In genomic region chr7:118437101-118437802, GRCm38 (mm10) we compare ENCODE assay signal across 7 mouse cellular contexts. TPM values are rescaled to one million over a fixed set of nuclear protein-coding genes. Genes with fewer than 3 reads are reported as not detected.
A peak's percentile ranks its signal among the peaks of the same experiment; 100 is the strongest.
DNase-seq lines count a peak whose midpoint lies in the region; ATAC-seq and TF ChIP-seq lines count a peak whose summit lies in the region.

No protein-coding gene starts in this region.

- H3K9me3 ChIP-seq in ES-Bruce4 (replicated peaks; ENCODE audit: control insufficient read depth, insufficient read depth, low read length, poor library complexity, severe bottlenecking): no peaks in the 10 kb centered on the region

- H3K27me3 ChIP-seq in ES-Bruce4 (ENCODE audit: control insufficient read depth, insufficient read depth, low read length, poor library complexity, severe bottlenecking): no peaks in the 10 kb centered on the region
- H3K27me3 ChIP-seq in Patski: no peaks in the 10 kb centered on the region

- TF ChIP-seq CTCF in ES-Bruce4 (IDR thresholded peaks at IDR 0.05; ENCODE audit: low read depth, low read length) (peak; percentile 79), Patski (IDR thresholded peaks at IDR 0.05) (peak; percentile 89)

- in situ Hi-C loops in Patski (cut with MboI; ENCODE audit: low pct_unique_long_range_greater_than_20kb): no loop called here

- no peak overlapping the region for H3K4me3 ChIP-seq in ES-Bruce4 (ENCODE audit: low read depth, low read length)

- H3K4me1 ChIP-seq in ES-Bruce4 (ENCODE audit: control insufficient read depth, insufficient read depth, low read length): no peaks in the 10 kb centered on the region

- CTCF ChIA-PET in Patski (lab: Charles Lee): interaction anchor here (0.7 to 2.5 kb wide), 17 partner anchors 9 to 133 kb away, joined by 3 to 8 read pairs (median 4); partner anchors contain the start of gene Syt17

- TF ChIP-seq POLR2A in ES-Bruce4 (IDR thresholded peaks at IDR 0.05; ENCODE audit: insufficient read depth, low read length): no peak

- TF ChIP-seq EP300 in ES-Bruce4 (IDR thresholded peaks at IDR 0.05; ENCODE audit: insufficient read depth, low read depth, low read length): no peak

- H3K9ac ChIP-seq in ES-Bruce4 (ENCODE audit: low read depth, poor library complexity, severe bottlenecking): no peak overlapping the region

- no peak overlapping the region for H3K27ac ChIP-seq in ES-Bruce4 (ENCODE audit: insufficient read depth, low read length)

- no peak for ATAC-seq in Patski

- POLR2A ChIA-PET in Patski (lab: Charles Lee): interaction anchor here (0.5 to 1.4 kb wide), 4 partner anchors 8 to 247 kb away, joined by 3 to 7 read pairs (median 3); no protein-coding TSS in a partner anchor

- no peaks in the 10 kb centered on the region for H3K36me3 ChIP-seq in ES-Bruce4 (ENCODE audit: control insufficient read depth, insufficient read depth, low read length, poor library complexity, severe bottlenecking)

- DNase-seq in kidney, postnatal 14 days: peak; percentile 20
- DNase-seq in kidney, adult 9 months: no peak
- no peak for DNase-seq in Patski (ENCODE audit: low read depth, low spot score)
- peak; percentile 62 for DNase-seq in induced T-regulatory cell, adult 2 months (ENCODE audit: low read depth)
- peak; percentile 19 for DNase-seq in thymus, postnatal 25 days
- no peak for DNase-seq in ovary, postnatal 10 days (ENCODE audit: low spot score)

RNA-seq across cellular contexts. Expression of gene Syt17, which starts 10.8 kb away (rescaled TPM):
- 4.0 and 4.5 TPM in 2 replicates for polyA plus RNA-seq in ES-Bruce4 (2011; ENCODE audit: insufficient read depth, insufficient read length, low read depth, missing spikeins)
- 30.0 TPM for polyA plus RNA-seq in Patski (2021)

RNA-seq across cellular contexts. Expression of gene Itpripl2, which starts 54.5 kb away (rescaled TPM):
- polyA plus RNA-seq in ES-Bruce4 (2011; ENCODE audit: insufficient read depth, insufficient read length, low read depth, missing spikeins): 7.2 and 7.7 TPM in 2 replicates
- polyA plus RNA-seq in Patski (2021): 23.7 TPM

Comparison
In these comparisons a context has a peak if more than half of its experiments do, and no peak if none do; other contexts are left out.
1. DNase-seq: peak in kidney, postnatal 14 days (single experiment), induced T-regulatory cell, adult 2 months (single experiment) and thymus, postnatal 25 days (single experiment); none in kidney, adult 9 months (single experiment), Patski (single experiment) and ovary, postnatal 10 days (single experiment).